Mouse (Mus musculus): ENCODE results near the gene Vapa. TPM values are rescaled to one million over a fixed set of nuclear protein-coding genes. Genes with fewer than 3 reads are reported as not detected.
A peak's percentile ranks its signal among the peaks of the same experiment; 100 is the strongest.

Gene Vapa
- total and polyA plus RNA-seq, 2 experiments from 2014 or later: 144 to 327 TPM

- no peak overlapping the region for H3K9ac ChIP-seq
- 91% methylated on average over 3 of the region's 3 CpGs for WGBS
- H3K4me2 ChIP-seq (ENCODE audit: low read depth): no peak overlapping the region
- H3K4me1 ChIP-seq (ENCODE audit: insufficient read depth): peaks cover 8% of the 10 kb centered on the region
- TF ChIP-seq CTCF (IDR thresholded peaks at IDR 0.05; ENCODE audit: low read depth): no peak
- H3K9me3 ChIP-seq (ENCODE audit: low read length): no peaks in the 10 kb centered on the region
- 0 out of 2 replicates have a peak, but pooled peaks cover under 1% of the 10 kb centered on the region for H3K36me3 ChIP-seq (ENCODE audit: insufficient read depth)
- H3K4me3 ChIP-seq (ENCODE audit: low read depth, low read length): no peak overlapping the region
- H3K27ac ChIP-seq (ENCODE audit: low read depth, low read length): no peak overlapping the region
- DNase-seq: no peak
- H3K27me3 ChIP-seq (ENCODE audit: insufficient read depth, low read length): no peaks in the 10 kb centered on the region
- no peak for ATAC-seq
Measured at GRCm38 (mm10) chr17:65597857-65598486, 15.4 kb downstream of the Vapa start.

GRCm38 (mm10) chr17:65594687-65595086 lies 18.7 kb downstream of the Vapa start:
- H3K27me3 ChIP-seq (ENCODE audit: insufficient read depth, low read length): no peaks in the 10 kb centered on the region
- no peaks in the 10 kb centered on the region for H3K9me3 ChIP-seq (ENCODE audit: low read length)
- H3K9ac ChIP-seq: no peak overlapping the region
- H3K4me1 ChIP-seq (ENCODE audit: insufficient read depth): peaks cover 8% of the 10 kb centered on the region
- no peak overlapping the region for H3K4me3 ChIP-seq (ENCODE audit: low read depth, low read length)
- no peak overlapping the region for H3K27ac ChIP-seq (ENCODE audit: low read depth, low read length)
- H3K4me2 ChIP-seq (ENCODE audit: low read depth): no peak overlapping the region
- peaks cover 8% of the 10 kb centered on the region; the same call in 1 of the 2 replicates for H3K36me3 ChIP-seq (ENCODE audit: insufficient read depth)
- 94% methylated on average over 8 of the region's 8 CpGs for WGBS
- ATAC-seq (no peak), DNase-seq (no peak)
- no peak for TF ChIP-seq CTCF (IDR thresholded peaks at IDR 0.05; ENCODE audit: low read depth)

- DNase-seq: no peak
- no peaks in the 10 kb centered on the region for H3K9me3 ChIP-seq (ENCODE audit: low read length)
- no peak overlapping the region for H3K9ac ChIP-seq
- no peaks in the 10 kb centered on the region for H3K27me3 ChIP-seq (ENCODE audit: insufficient read depth, low read length)
- ATAC-seq: no peak
- no peak overlapping the region for H3K27ac ChIP-seq (ENCODE audit: low read depth, low read length)
- no peaks in the 10 kb centered on the region for H3K4me1 ChIP-seq (ENCODE audit: insufficient read depth)
- peaks cover 5% of the 10 kb centered on the region for H3K36me3 ChIP-seq (ENCODE audit: insufficient read depth)
- WGBS: 86% methylated on average over 3 of the region's 3 CpGs
- no peak overlapping the region for H3K4me2 ChIP-seq (ENCODE audit: low read depth)
- no peak overlapping the region for H3K4me3 ChIP-seq (ENCODE audit: low read depth, low read length)
- no peak for TF ChIP-seq CTCF (IDR thresholded peaks at IDR 0.05; ENCODE audit: low read depth)
Measured at GRCm38 (mm10) chr17:65586892-65587291, 26.5 kb downstream of the Vapa start.

- no peak overlapping the region for H3K4me2 ChIP-seq (ENCODE audit: low read depth)
- 95% methylated on average over 5 of the region's 5 CpGs for WGBS
- DNase-seq (no peak), ATAC-seq (no peak)
- no peaks in the 10 kb centered on the region for H3K9me3 ChIP-seq (ENCODE audit: low read length)
- no peak overlapping the region for H3K9ac ChIP-seq
- TF ChIP-seq CTCF (IDR thresholded peaks at IDR 0.05; ENCODE audit: low read depth): no peak
- no peaks in the 10 kb centered on the region for H3K27me3 ChIP-seq (ENCODE audit: insufficient read depth, low read length)
- H3K27ac ChIP-seq (ENCODE audit: low read depth, low read length): no peak overlapping the region
- H3K4me1 ChIP-seq (ENCODE audit: insufficient read depth): no peaks in the 10 kb centered on the region
- no peak overlapping the region for H3K4me3 ChIP-seq (ENCODE audit: low read depth, low read length)
- peaks cover 23% of the 10 kb centered on the region; the same call in 1 of the 2 replicates for H3K36me3 ChIP-seq (ENCODE audit: insufficient read depth)
Measured at GRCm38 (mm10) chr17:65581440-65581839, 31.9 kb downstream of the Vapa start.

- Histone ChIP-seq H3K4me2 (ENCODE audit: low read depth) (no peak overlapping the region), H3K27ac (ENCODE audit: low read depth, low read length) (no peak overlapping the region), H3K9me3 (ENCODE audit: low read length) (no peaks in the 10 kb centered on the region), H3K27me3 (ENCODE audit: insufficient read depth, low read length) (no peaks in the 10 kb centered on the region), H3K36me3 (ENCODE audit: insufficient read depth) (peaks cover 23% of the 10 kb centered on the region; the same call in 1 of the 2 replicates), H3K4me1 (ENCODE audit: insufficient read depth) (no peaks in the 10 kb centered on the region), H3K4me3 (ENCODE audit: low read depth, low read length) (no peak overlapping the region), H3K9ac (no peak overlapping the region)
- WGBS: 95% methylated on average over 7 of the region's 7 CpGs
- TF ChIP-seq CTCF (IDR thresholded peaks at IDR 0.05; ENCODE audit: low read depth): no peak
- DNase-seq (no peak), ATAC-seq (no peak)
Measured at GRCm38 (mm10) chr17:65579766-65580165, 33.6 kb downstream of the Vapa start.

- no peaks in the 10 kb centered on the region for H3K27me3 ChIP-seq (ENCODE audit: insufficient read depth, low read length)
- no peak overlapping the region for H3K27ac ChIP-seq (ENCODE audit: low read depth, low read length)
- H3K36me3 ChIP-seq (ENCODE audit: insufficient read depth): peaks cover 8% of the 10 kb centered on the region; the same call in 1 of the 2 replicates
- peak; percentile 67 for TF ChIP-seq CTCF (IDR thresholded peaks at IDR 0.05; ENCODE audit: low read depth)
- H3K4me2 ChIP-seq (ENCODE audit: low read depth): no peak overlapping the region
- no peak overlapping the region for H3K4me3 ChIP-seq (ENCODE audit: low read depth, low read length)
- H3K9me3 ChIP-seq (ENCODE audit: low read length): no peaks in the 10 kb centered on the region
- ATAC-seq (peak; percentile 65), DNase-seq (peak; percentile 69)
- H3K4me1 ChIP-seq (ENCODE audit: insufficient read depth): no peaks in the 10 kb centered on the region
- 92% methylated on average over 1 of the region's 1 CpGs for WGBS
- H3K9ac ChIP-seq: no peak overlapping the region
Measured at GRCm38 (mm10) chr17:65575339-65575738, 38.0 kb downstream of the Vapa start.

- H3K27me3 ChIP-seq (ENCODE audit: insufficient read depth, low read length): no peaks in the 10 kb centered on the region
- H3K4me1 ChIP-seq (ENCODE audit: insufficient read depth): no peaks in the 10 kb centered on the region
- DNase-seq: no peak
- TF ChIP-seq CTCF (IDR thresholded peaks at IDR 0.05; ENCODE audit: low read depth): no peak
- no peak overlapping the region for H3K27ac ChIP-seq (ENCODE audit: low read depth, low read length)
- H3K9me3 ChIP-seq (ENCODE audit: low read length): no peaks in the 10 kb centered on the region
- no peak overlapping the region for H3K4me3 ChIP-seq (ENCODE audit: low read depth, low read length)
- H3K9ac ChIP-seq: no peak overlapping the region
- 86% methylated on average over 8 of the region's 8 CpGs for WGBS
- no peak overlapping the region for H3K4me2 ChIP-seq (ENCODE audit: low read depth)
- ATAC-seq: peak; percentile 14; the same call in 1 of the 2 replicates
- H3K36me3 ChIP-seq (ENCODE audit: insufficient read depth): peaks cover 6% of the 10 kb centered on the region; the same call in 1 of the 2 replicates
Measured at GRCm38 (mm10) chr17:65574850-65575249, 38.5 kb downstream of the Vapa start.
